Mouse (Mus musculus): ENCODE measurements around the gene Prkcq. TPM values are rescaled to one million over a fixed set of nuclear protein-coding genes. Genes with fewer than 3 reads are reported as not detected.

Prkcq gene
- polyA plus RNA-seq, 1 experiment: 180 TPM

GRCm38 (mm10) chr2:11204961-11205360, 33.1 kb downstream of the Prkcq start:
- no peak overlapping the region for H3K27ac ChIP-seq (ENCODE audit: control insufficient read depth, insufficient read depth, low read depth, low read length)
- no peaks in the 10 kb centered on the region for H3K27me3 ChIP-seq (ENCODE audit: control insufficient read depth, insufficient read depth, low read length)
- no peaks in the 10 kb centered on the region for H3K36me3 ChIP-seq (ENCODE audit: control insufficient read depth, insufficient read depth, low read length)
- H3K4me3 ChIP-seq (ENCODE audit: control insufficient read depth, low read depth, low read length): no peak overlapping the region
- no peaks in the 10 kb centered on the region for H3K4me1 ChIP-seq (ENCODE audit: control insufficient read depth, insufficient read depth, low read length)
- TF ChIP-seq CTCF (IDR thresholded peaks at IDR 0.05; ENCODE audit: control insufficient read depth, insufficient read depth, insufficient replicate concordance, low read depth, low read length) (no peak), POLR2A (IDR thresholded peaks at IDR 0.05; ENCODE audit: control insufficient read depth, low read depth, low read length) (no peak)

DNA sequence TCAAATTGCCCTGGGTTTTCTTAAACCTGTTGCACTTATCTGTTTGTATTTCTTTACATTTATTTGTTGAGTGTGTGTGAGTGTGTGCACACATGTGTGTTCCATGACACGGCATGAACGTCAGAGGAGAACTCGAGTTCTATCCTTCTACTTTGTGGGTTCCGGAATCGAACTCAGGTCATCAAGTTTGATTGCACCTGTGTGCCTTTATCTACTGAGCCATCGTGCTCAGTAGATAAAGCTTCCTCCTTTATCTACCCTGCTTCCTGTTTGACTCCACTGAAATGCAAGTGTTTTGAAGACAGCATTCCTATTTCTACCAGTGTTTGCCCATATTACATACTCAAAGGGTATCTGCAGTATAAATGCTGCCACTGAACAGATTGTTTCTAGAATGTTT, 33.8 kb downstream of the Prkcq start:
- Histone ChIP-seq H3K36me3 (ENCODE audit: control insufficient read depth, insufficient read depth, low read length) (no peaks in the 10 kb centered on the region), H3K4me3 (ENCODE audit: control insufficient read depth, low read depth, low read length) (no peak overlapping the region), H3K27me3 (ENCODE audit: control insufficient read depth, insufficient read depth, low read length) (no peaks in the 10 kb centered on the region), H3K27ac (ENCODE audit: control insufficient read depth, insufficient read depth, low read depth, low read length) (no peak overlapping the region), H3K4me1 (ENCODE audit: control insufficient read depth, insufficient read depth, low read length) (no peaks in the 10 kb centered on the region)
- no peak for TF ChIP-seq POLR2A (IDR thresholded peaks at IDR 0.05; ENCODE audit: control insufficient read depth, low read depth, low read length)
- TF ChIP-seq CTCF (IDR thresholded peaks at IDR 0.05; ENCODE audit: control insufficient read depth, insufficient read depth, insufficient replicate concordance, low read depth, low read length): no peak

DNA sequence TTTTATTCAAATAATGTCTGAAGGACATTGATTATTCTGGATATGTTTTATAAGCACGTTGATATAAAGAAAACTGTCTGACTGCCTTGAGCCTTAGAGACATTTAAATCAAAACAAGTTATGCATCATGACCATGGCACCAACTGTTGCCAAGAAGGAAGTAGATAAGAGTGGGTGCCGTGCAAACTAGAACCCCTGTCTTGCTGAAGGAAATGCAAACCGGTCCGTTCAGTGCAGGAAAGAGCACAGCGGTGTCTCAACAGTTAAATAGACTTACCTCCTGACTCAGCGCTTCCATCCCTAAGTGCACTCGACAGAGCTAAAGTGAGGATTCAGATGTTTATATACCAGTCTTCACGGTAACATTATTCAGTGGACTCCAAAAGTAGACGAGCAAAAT, 36.4 kb downstream of the Prkcq start:
- H3K4me1 ChIP-seq (ENCODE audit: control insufficient read depth, insufficient read depth, low read length): no peaks in the 10 kb centered on the region
- no peak for TF ChIP-seq CTCF (IDR thresholded peaks at IDR 0.05; ENCODE audit: control insufficient read depth, insufficient read depth, insufficient replicate concordance, low read depth, low read length)
- no peak for TF ChIP-seq POLR2A (IDR thresholded peaks at IDR 0.05; ENCODE audit: control insufficient read depth, low read depth, low read length)
- H3K4me3 ChIP-seq (ENCODE audit: control insufficient read depth, low read depth, low read length): no peak overlapping the region
- H3K27me3 ChIP-seq (ENCODE audit: control insufficient read depth, insufficient read depth, low read length): no peaks in the 10 kb centered on the region
- no peaks in the 10 kb centered on the region for H3K36me3 ChIP-seq (ENCODE audit: control insufficient read depth, insufficient read depth, low read length)
- H3K27ac ChIP-seq (ENCODE audit: control insufficient read depth, insufficient read depth, low read depth, low read length): no peak overlapping the region

- no peaks in the 10 kb centered on the region for H3K4me1 ChIP-seq (ENCODE audit: control insufficient read depth, insufficient read depth, low read length)
- TF ChIP-seq POLR2A (IDR thresholded peaks at IDR 0.05; ENCODE audit: control insufficient read depth, low read depth, low read length) (no peak), CTCF (IDR thresholded peaks at IDR 0.05; ENCODE audit: control insufficient read depth, insufficient read depth, insufficient replicate concordance, low read depth, low read length) (no peak)
- no peaks in the 10 kb centered on the region for H3K27me3 ChIP-seq (ENCODE audit: control insufficient read depth, insufficient read depth, low read length)
- H3K4me3 ChIP-seq (ENCODE audit: control insufficient read depth, low read depth, low read length): no peak overlapping the region
- H3K36me3 ChIP-seq (ENCODE audit: control insufficient read depth, insufficient read depth, low read length): no peaks in the 10 kb centered on the region
- H3K27ac ChIP-seq (ENCODE audit: control insufficient read depth, insufficient read depth, low read depth, low read length): no peak overlapping the region
Observed at GRCm38 (mm10) chr2:11209335-11209734, 37.4 kb downstream of the Prkcq start.

DNA sequence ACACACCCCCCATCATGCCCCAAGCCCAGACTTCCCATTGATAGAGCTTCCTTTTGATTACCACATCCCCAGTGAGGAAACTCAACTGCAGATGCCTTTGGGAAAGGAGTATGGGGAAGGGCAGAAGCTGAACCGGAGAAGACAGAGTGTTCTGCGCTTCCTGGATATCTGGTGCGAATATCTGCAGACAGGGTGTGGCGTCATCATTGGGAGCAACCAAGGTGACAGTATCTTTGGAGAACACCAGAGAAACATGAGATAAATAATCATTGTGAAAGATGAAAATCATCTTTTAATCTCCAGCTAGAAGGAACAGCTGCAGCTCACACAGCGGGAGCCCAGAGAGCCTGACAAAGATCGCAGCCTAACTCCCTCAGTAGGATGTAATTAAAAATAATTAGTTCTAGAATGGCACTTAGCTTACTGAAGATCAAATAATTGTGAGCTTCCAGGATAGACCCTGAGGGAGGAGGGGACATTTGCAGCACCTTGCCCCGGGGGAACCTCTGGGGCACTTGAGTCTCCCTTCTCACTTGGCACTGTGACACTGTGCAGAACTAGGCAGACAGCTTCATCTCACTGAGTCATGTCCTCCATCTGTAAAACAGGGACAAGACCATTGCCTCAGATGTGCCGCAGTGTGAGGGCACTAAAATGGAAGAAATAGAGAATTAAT, 38.5 kb downstream of the Prkcq start:
- no peak for TF ChIP-seq CTCF (IDR thresholded peaks at IDR 0.05; ENCODE audit: control insufficient read depth, insufficient read depth, insufficient replicate concordance, low read depth, low read length)
- TF ChIP-seq POLR2A (IDR thresholded peaks at IDR 0.05; ENCODE audit: control insufficient read depth, low read depth, low read length): no peak
- no peak overlapping the region for H3K4me3 ChIP-seq (ENCODE audit: control insufficient read depth, low read depth, low read length)
- no peaks in the 10 kb centered on the region for H3K36me3 ChIP-seq (ENCODE audit: control insufficient read depth, insufficient read depth, low read length)
- no peaks in the 10 kb centered on the region for H3K4me1 ChIP-seq (ENCODE audit: control insufficient read depth, insufficient read depth, low read length)
- no peak overlapping the region for H3K27ac ChIP-seq (ENCODE audit: control insufficient read depth, insufficient read depth, low read depth, low read length)
- no peaks in the 10 kb centered on the region for H3K27me3 ChIP-seq (ENCODE audit: control insufficient read depth, insufficient read depth, low read length)

DNA sequence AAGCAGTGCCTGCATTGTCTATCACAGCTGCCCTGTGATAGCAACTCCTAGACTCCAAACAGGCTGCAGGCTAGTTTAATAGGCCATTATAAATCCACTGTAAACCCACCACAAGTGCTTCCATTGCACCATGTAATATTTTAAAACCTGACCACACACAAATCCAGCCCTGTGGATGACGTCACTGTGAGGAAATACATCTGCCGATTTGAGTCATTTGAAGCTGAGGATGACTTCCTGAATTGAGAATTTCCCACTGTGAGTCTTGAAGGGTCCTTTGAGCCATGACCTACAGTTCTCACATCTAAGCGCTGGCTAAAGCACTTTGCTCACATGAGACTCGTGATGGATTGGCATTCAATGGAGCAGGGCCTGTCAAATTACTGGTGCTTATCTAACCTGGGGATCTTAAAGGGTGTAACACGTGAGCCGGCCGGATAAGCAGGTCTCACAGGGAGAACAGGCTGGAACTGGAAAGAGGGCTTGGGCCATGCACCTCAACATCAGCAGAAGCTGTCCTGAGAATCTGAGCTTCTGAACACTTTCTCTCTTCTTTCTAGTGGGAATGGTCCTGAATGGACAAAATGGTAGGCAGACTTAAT, 40.2 kb downstream of the Prkcq start:
- TF ChIP-seq POLR2A (IDR thresholded peaks at IDR 0.05; ENCODE audit: control insufficient read depth, low read depth, low read length) (no peak), CTCF (IDR thresholded peaks at IDR 0.05; ENCODE audit: control insufficient read depth, insufficient read depth, insufficient replicate concordance, low read depth, low read length) (no peak)
- Histone ChIP-seq H3K4me3 (ENCODE audit: control insufficient read depth, low read depth, low read length) (no peak overlapping the region), H3K27me3 (ENCODE audit: control insufficient read depth, insufficient read depth, low read length) (no peaks in the 10 kb centered on the region), H3K36me3 (ENCODE audit: control insufficient read depth, insufficient read depth, low read length) (no peaks in the 10 kb centered on the region), H3K27ac (ENCODE audit: control insufficient read depth, insufficient read depth, low read depth, low read length) (no peak overlapping the region), H3K4me1 (ENCODE audit: control insufficient read depth, insufficient read depth, low read length) (no peaks in the 10 kb centered on the region)

GRCm38 (mm10) chr2:11216421-11216820, 44.5 kb downstream of the Prkcq start:
- Histone ChIP-seq H3K27me3 (ENCODE audit: control insufficient read depth, insufficient read depth, low read length) (no peaks in the 10 kb centered on the region), H3K4me3 (ENCODE audit: control insufficient read depth, low read depth, low read length) (no peak overlapping the region), H3K27ac (ENCODE audit: control insufficient read depth, insufficient read depth, low read depth, low read length) (no peak overlapping the region), H3K36me3 (ENCODE audit: control insufficient read depth, insufficient read depth, low read length) (no peaks in the 10 kb centered on the region), H3K4me1 (ENCODE audit: control insufficient read depth, insufficient read depth, low read length) (no peaks in the 10 kb centered on the region)
- no peak for TF ChIP-seq CTCF (IDR thresholded peaks at IDR 0.05; ENCODE audit: control insufficient read depth, insufficient read depth, insufficient replicate concordance, low read depth, low read length)
